Mouse (Mus musculus) gastrocnemius, postnatal 10 days (tissue): ENCODE results near the gene Bmpr1a. TPM values are rescaled to one million over a fixed set of nuclear protein-coding genes. Genes with fewer than 3 reads are reported as not detected.

ENCODE experiments used
- total RNA-seq, 2 experiments: library from RNA; stranded (reverse); gene quantifications; 2 replicates each; pipeline ENCODE4 v1.2.3; 2021

The Bmpr1a gene
- total RNA-seq, 2 experiments from 2014 or later: 92.4 to 102 TPM

Other genes with a start within 250 kb of the Bmpr1a start
- gene Shld2, start 192.8 kb downstream of the Bmpr1a start, total RNA-seq: 1 to 10 TPM; 7.1 to 8.0 TPM
- gene Glud1, start 192.6 kb downstream of the Bmpr1a start, total RNA-seq: 100 to 1,000 TPM; 116 to 120 TPM
- not detected for gene Fam25c, start 147.9 kb downstream of the Bmpr1a start, total RNA-seq
- 10 to 100 TPM; 10.2 to 16.9 TPM for gene Sncg, start 128.6 kb downstream of the Bmpr1a start, total RNA-seq
- gene Mmrn2, start 127.9 kb downstream of the Bmpr1a start, total RNA-seq: 10 to 100 TPM; 16.7 to 18.7 TPM
- not detected for gene 9230112D13Rik, start 19.5 kb upstream of the Bmpr1a start, total RNA-seq
- 1,000 to 10,000 TPM; 1,336 to 1,359 TPM for gene Ldb3, start 85.3 kb upstream of the Bmpr1a start, total RNA-seq
- not detected for gene Opn4, start 96.8 kb upstream of the Bmpr1a start, total RNA-seq
- gene Wapl, start 170.6 kb upstream of the Bmpr1a start, total RNA-seq: 10 to 100 TPM; 45.7 to 48.3 TPM